Mouse (Mus musculus) brain, embryonic 14.5 days (tissue): ENCODE measurements around the gene Ttc8.

Source experiments
- CTCF ChIP-seq: fragments of 200-500 bp; IDR thresholded peaks from 2 replicates; pipeline ENCODE4 v1.5.1; 2012; ENCODE audit warnings: inconsistent platforms, mild to moderate bottlenecking, moderate library complexity, borderline replicate concordance; ENCODE audit not compliant: insufficient read depth, insufficient read length; ENCODE audit errors: extremely low read depth
- POLR2A ChIP-seq: fragments of 200-500 bp; IDR thresholded peaks from 2 replicates; pipeline ENCODE4 v1.6.1; 2012; ENCODE audit warnings: mild to moderate bottlenecking, inconsistent platforms, borderline replicate concordance; ENCODE audit not compliant: poor library complexity, insufficient read depth, insufficient read length, severe bottlenecking; ENCODE audit errors: extremely low read depth

DNA sequence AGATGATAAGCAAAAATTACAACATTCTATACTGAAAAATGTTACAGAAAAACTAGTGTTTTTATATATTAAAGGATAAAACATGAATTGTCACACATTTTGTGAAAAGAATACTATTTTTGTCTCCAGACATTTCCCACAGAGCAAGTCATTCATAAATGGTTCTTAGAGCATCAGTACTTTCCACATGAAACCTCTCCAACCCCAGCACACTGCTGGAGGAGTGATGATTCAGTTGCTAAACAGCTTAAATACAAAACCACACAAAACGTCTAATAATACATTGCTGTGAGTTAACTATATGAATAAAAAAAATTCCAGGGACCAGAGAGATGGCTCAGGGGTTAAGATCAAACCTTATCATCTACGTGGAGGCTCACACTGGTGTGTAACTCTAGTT, 45.2 kb upstream of the Ttc8 start:
- TF ChIP-seq CTCF: no peak
- TF ChIP-seq POLR2A: no peak
